Mouse (Mus musculus) spleen, adult 2 months (tissue): ENCODE data around the gene Rpl6.

Source experiments
- CTCF ChIP-seq: fragments of 200-500 bp; IDR thresholded peaks from 2 replicates; pipeline ENCODE4 v1.5.1; 2011; ENCODE audit warnings: mild to moderate bottlenecking, inconsistent platforms; ENCODE audit not compliant: insufficient read depth, insufficient read length, insufficient replicate concordance; ENCODE audit errors: extremely low read depth
- POLR2A ChIP-seq: fragments of 200-500 bp; IDR thresholded peaks from 2 replicates; pipeline ENCODE4 v1.6.1; 2011; ENCODE audit warnings: low read depth, low read length, inconsistent platforms

DNA sequence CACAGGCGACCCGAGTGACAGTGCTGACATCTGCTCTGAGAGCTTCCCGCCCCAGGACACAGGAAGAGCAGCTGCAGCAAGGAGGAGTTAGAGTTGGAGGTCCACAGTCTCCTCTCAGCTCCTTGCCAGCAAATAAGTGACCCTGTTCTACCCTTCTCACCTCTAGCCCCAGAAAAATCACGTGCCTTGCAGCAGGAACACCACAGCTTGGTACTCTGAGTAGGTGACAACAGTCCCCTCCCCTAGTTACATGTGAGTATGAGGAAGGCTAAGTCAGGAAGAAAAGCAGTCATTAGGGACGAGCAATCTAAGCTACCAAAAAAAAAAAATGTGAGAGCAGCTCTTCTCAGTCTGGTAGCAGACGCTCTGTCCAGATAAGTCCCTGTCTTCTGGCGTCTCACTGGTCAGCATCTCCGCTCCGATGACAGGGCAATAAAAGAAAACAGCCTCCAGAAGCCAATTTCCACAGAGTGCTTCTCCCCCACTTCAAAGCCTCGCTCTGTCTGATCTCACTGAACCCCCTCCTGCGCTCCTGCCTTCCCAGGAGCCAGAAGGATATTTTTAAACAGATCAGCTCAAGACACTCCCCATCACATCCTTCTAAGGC, 19.2 kb upstream of the Rpl6 start:
- TF ChIP-seq POLR2A (no peak), CTCF (no peak)
